Comparison of ENCODE assay signal across 15 mouse cellular contexts in genomic region chr15:79333409-79333808, GRCm38 (mm10). TPM values are rescaled to one million over a fixed set of nuclear protein-coding genes. Genes with fewer than 3 reads are reported as not detected.
DNase-seq lines count a peak whose midpoint lies in the region; ATAC-seq and TF ChIP-seq lines count a peak whose summit lies in the region.
"Had no signal": no experiment of that assay in that cellular context is flagged by ENCODE, and none has a peak within 500 bp of the region (broad histone marks: within the 10 kb centered on the region; RNA-seq: fewer than 3 reads in every experiment).

No protein-coding gene starts in this region.

- no peaks in the 10 kb centered on the region for H3K9me3 ChIP-seq in lung, embryonic 14.5 days (ENCODE audit: low read depth, low read length)
- no peaks in the 10 kb centered on the region for H3K9me3 ChIP-seq in liver, embryonic 11.5 days (ENCODE audit: control insufficient read depth, low read length)
- no peaks in the 10 kb centered on the region for H3K9me3 ChIP-seq in midbrain, embryonic 14.5 days (ENCODE audit: control insufficient read depth, low read length)
- H3K9me3 ChIP-seq: hindbrain, embryonic 13.5 days; lung, embryonic 15.5 days; stomach, embryonic 15.5 days had no signal

- DNase-seq in adrenal gland, postnatal 14 days = peak; percentile 49
- no peak for DNase-seq in adrenal gland, postnatal 25 days
- DNase-seq in lung, embryonic 14.5 days = peak; percentile 36
- no peak for DNase-seq in lung, adult 2 months
- DNase-seq in liver, embryonic 11.5 days (ENCODE audit: low spot score) = no peak
- DNase-seq in midbrain, embryonic 14.5 days = no peak
- DNase-seq in left cerebral cortex, postnatal 14 days (ENCODE audit: low spot score in 2 of 2) = no peak
- no peak for DNase-seq in cerebellum, postnatal 25 days
- DNase-seq: B cell, adult 2 months; cerebellum, postnatal 36 days; gastrocnemius, postnatal 10 days had no signal

- intact Hi-C loops in left cerebral cortex, postnatal 14 days (cut with DNase I) = no loop called here

- no peak for ATAC-seq in lung, embryonic 14.5 days (ENCODE audit: insufficient read depth)
- ATAC-seq in liver, embryonic 11.5 days (replicated peaks; ENCODE audit: low FRiP score) = 0 out of 2 replicates have a peak, but pooled peaks have one; percentile 54
- ATAC-seq in midbrain, embryonic 14.5 days (ENCODE audit: low FRiP score, low TSS enrichment) = no peak
- ATAC-seq: activated CD4-positive, CD25-positive, alpha-beta regulatory T cell, adult 4 months had no signal

- H3K4me2 ChIP-seq in lung, embryonic 14.5 days = no peak overlapping the region
- H3K4me2 ChIP-seq in liver, embryonic 11.5 days = no peak overlapping the region
- no peak overlapping the region for H3K4me2 ChIP-seq in midbrain, embryonic 14.5 days (ENCODE audit: low read length)
- H3K4me2 ChIP-seq: hindbrain, embryonic 13.5 days; lung, embryonic 15.5 days; stomach, embryonic 15.5 days had no signal

- H3K4me1 ChIP-seq in lung, embryonic 14.5 days (ENCODE audit: insufficient read depth) = no peaks in the 10 kb centered on the region
- peaks cover 8% of the 10 kb centered on the region for H3K4me1 ChIP-seq in lung, adult 2 months (ENCODE audit: control insufficient read depth, insufficient read depth, low read length)
- no peaks in the 10 kb centered on the region for H3K4me1 ChIP-seq in liver, embryonic 11.5 days (replicated peaks; ENCODE audit: control insufficient read depth, insufficient read depth, low read length)
- H3K4me1 ChIP-seq in midbrain, embryonic 14.5 days (ENCODE audit: control insufficient read depth, insufficient read depth, low read length) = no peaks in the 10 kb centered on the region

- H3K9ac ChIP-seq in lung, embryonic 14.5 days = no peak overlapping the region
- no peak overlapping the region for H3K9ac ChIP-seq in liver, embryonic 11.5 days (ENCODE audit: low read depth, low read length)
- no peak overlapping the region for H3K9ac ChIP-seq in midbrain, embryonic 14.5 days (replicated peaks; ENCODE audit: low read length)
- H3K9ac ChIP-seq: hindbrain, embryonic 13.5 days; lung, embryonic 15.5 days; stomach, embryonic 15.5 days had no signal

- TF ChIP-seq POLR2A in lung, adult 2 months (IDR thresholded peaks at IDR 0.05; ENCODE audit: borderline replicate concordance, extremely low read depth, low read depth, low read length) = no peak

- H3K4me3 ChIP-seq in lung, embryonic 14.5 days (ENCODE audit: low read depth, low read length) = no peak overlapping the region
- H3K4me3 ChIP-seq in lung, adult 2 months (replicated peaks; ENCODE audit: extremely low read depth, low read depth, low read length) = no peak overlapping the region
- no peak overlapping the region for H3K4me3 ChIP-seq in liver, embryonic 11.5 days (ENCODE audit: low read depth, low read length)
- H3K4me3 ChIP-seq in midbrain, embryonic 14.5 days (replicated peaks; ENCODE audit: low read depth, low read length) = no peak overlapping the region
- H3K4me3 ChIP-seq: hindbrain, embryonic 13.5 days; lung, embryonic 15.5 days; stomach, embryonic 15.5 days had no signal

- H3K36me3 ChIP-seq in lung, embryonic 14.5 days (ENCODE audit: insufficient read depth) = no peaks in the 10 kb centered on the region
- H3K36me3 ChIP-seq in liver, embryonic 11.5 days (ENCODE audit: control insufficient read depth, insufficient read depth, low read length) = no peaks in the 10 kb centered on the region
- no peaks in the 10 kb centered on the region for H3K36me3 ChIP-seq in midbrain, embryonic 14.5 days (ENCODE audit: control insufficient read depth, insufficient read depth, low read length)
- H3K36me3 ChIP-seq: hindbrain, embryonic 13.5 days; lung, embryonic 15.5 days; stomach, embryonic 15.5 days had no signal

- 25% methylated on average over 4 of the region's 4 CpGs for WGBS in lung, embryonic 14.5 days
- 22% methylated on average over 4 of the region's 4 CpGs for WGBS in lung, adult 2 months
- WGBS in liver, embryonic 11.5 days = 59% methylated on average over 4 of the region's 4 CpGs
- WGBS in midbrain, embryonic 14.5 days = 78% methylated on average over 4 of the region's 4 CpGs

- no peaks in the 10 kb centered on the region for H3K27me3 ChIP-seq in lung, embryonic 14.5 days (ENCODE audit: insufficient read depth, low read length)
- H3K27me3 ChIP-seq in liver, embryonic 11.5 days (replicated peaks; ENCODE audit: control insufficient read depth, insufficient read depth, low read length) = no peaks in the 10 kb centered on the region
- H3K27me3 ChIP-seq in midbrain, embryonic 14.5 days (ENCODE audit: control insufficient read depth, insufficient read depth, low read length) = no peaks in the 10 kb centered on the region
- H3K27me3 ChIP-seq: hindbrain, embryonic 13.5 days; lung, embryonic 15.5 days; stomach, embryonic 15.5 days had no signal

- H3K27ac ChIP-seq in lung, embryonic 14.5 days (ENCODE audit: low read depth) = no peak overlapping the region
- peak overlapping the region; percentile 26; the same call in 1 of the 2 replicates for H3K27ac ChIP-seq in liver, embryonic 11.5 days (ENCODE audit: low read depth, low read length)
- H3K27ac ChIP-seq in midbrain, embryonic 14.5 days (replicated peaks; ENCODE audit: low read depth, low read length) = no peak overlapping the region
- H3K27ac ChIP-seq: hindbrain, embryonic 13.5 days; lung, embryonic 15.5 days; stomach, embryonic 15.5 days had no signal

- TF ChIP-seq CTCF in lung, embryonic 14.5 days (IDR thresholded peaks at IDR 0.05; ENCODE audit: low read depth) = no peak
- TF ChIP-seq CTCF in lung, adult 2 months (IDR thresholded peaks at IDR 0.05; ENCODE audit: insufficient read depth, low read length) = no peak

RNA-seq across cellular contexts. Expression of gene Pla2g6, which starts 5.2 kb away (rescaled TPM):
- 22.1 and 26.0 TPM in 2 replicates for total RNA-seq in adrenal gland, postnatal 14 days (2021)
- 28.4 and 31.9 TPM in 2 replicates for total RNA-seq in adrenal gland, postnatal 25 days (2021)
- 15.2 and 18.4 TPM in 2 replicates for polyA plus RNA-seq in lung, embryonic 14.5 days (2014; fragmentation: Nextera tagmentation; extraction: Ambion mirVana)
- polyA plus RNA-seq in lung, adult 2 months (2012; rRNA removed) = 25.9 and 26.1 TPM in 2 replicates
- polyA plus RNA-seq in liver, embryonic 11.5 days (2014; fragmentation: Nextera tagmentation; extraction: Ambion mirVana) = 27.7 and 28.1 TPM in 2 replicates
- polyA plus RNA-seq in midbrain, embryonic 14.5 days (2014; fragmentation: Nextera tagmentation; extraction: Ambion mirVana) = 26.0 and 28.2 TPM in 2 replicates
- 10 to 100 TPM; 21.5 to 23.0 TPM for total RNA-seq in left cerebral cortex, postnatal 14 days (2021)

RNA-seq across cellular contexts. Expression of gene Maff, which starts 13.0 kb away (rescaled TPM):
- total RNA-seq in adrenal gland, postnatal 14 days (2021) = 6.2 and 7.4 TPM in 2 replicates
- total RNA-seq in adrenal gland, postnatal 25 days (2021) = 2.2 and 3.1 TPM in 2 replicates
- polyA plus RNA-seq in lung, embryonic 14.5 days (2014; fragmentation: Nextera tagmentation; extraction: Ambion mirVana) = 3.3 and 4.3 TPM in 2 replicates
- 12.1 and 21.0 TPM in 2 replicates for polyA plus RNA-seq in lung, adult 2 months (2012; rRNA removed)
- polyA plus RNA-seq in liver, embryonic 11.5 days (2014; fragmentation: Nextera tagmentation; extraction: Ambion mirVana) = 3.1 and 3.5 TPM in 2 replicates
- polyA plus RNA-seq in midbrain, embryonic 14.5 days (2014; fragmentation: Nextera tagmentation; extraction: Ambion mirVana) = 1.0 and 1.2 TPM in 2 replicates
- total RNA-seq in left cerebral cortex, postnatal 14 days (2021) = 1 to 10 TPM; 1.4 to 2.6 TPM

RNA-seq across cellular contexts. Expression of gene Baiap2l2, which starts 48.1 kb away (rescaled TPM):
- 0.30 TPM in 1 of 2 replicates, not detected in the other for total RNA-seq in adrenal gland, postnatal 14 days (2021)
- not detected in 2 replicates for total RNA-seq in adrenal gland, postnatal 25 days (2021)
- 3.1 and 3.9 TPM in 2 replicates for polyA plus RNA-seq in lung, embryonic 14.5 days (2014; fragmentation: Nextera tagmentation; extraction: Ambion mirVana)
- polyA plus RNA-seq in lung, adult 2 months (2012; rRNA removed) = 2.1 and 2.6 TPM in 2 replicates
- 2.9 and 4.6 TPM in 2 replicates for polyA plus RNA-seq in liver, embryonic 11.5 days (2014; fragmentation: Nextera tagmentation; extraction: Ambion mirVana)
- polyA plus RNA-seq in midbrain, embryonic 14.5 days (2014; fragmentation: Nextera tagmentation; extraction: Ambion mirVana) = 1.9 and 2.0 TPM in 2 replicates
- total RNA-seq in left cerebral cortex, postnatal 14 days (2021) = 1 to 10 TPM; 3.3 to 7.0 TPM

Comparison
In these comparisons a context has a peak if more than half of its experiments do, and no peak if none do; other contexts are left out.
1. DNase-seq: peak in adrenal gland, postnatal 14 days (single experiment) and lung, embryonic 14.5 days (single experiment); none in adrenal gland, postnatal 25 days (single experiment), lung, adult 2 months (single experiment), liver, embryonic 11.5 days (single experiment), midbrain, embryonic 14.5 days (single experiment), left cerebral cortex, postnatal 14 days (0 of 2) and cerebellum, postnatal 25 days (0 of 2).